Mouse (Mus musculus) hindbrain, embryonic 10.5 days (tissue): Measurements from ENCODE around the gene Slc25a21. TPM values are rescaled to one million over a fixed set of nuclear protein-coding genes. Genes with fewer than 3 reads are reported as not detected.

Source experiments
- DNase-seq: peaks from one replicate; pipeline ENCODE4 v3.0.0-alpha.2; 2017; ENCODE audit warnings: low spot score
- H3K27ac ChIP-seq: fragments of 300-500 bp; sonication (generic); 2 replicates; pipeline ENCODE4 v1.5.1; 2016; ENCODE audit warnings: mild to moderate bottlenecking, moderate library complexity
- H3K27me3 ChIP-seq: fragments of 300-500 bp; sonication (generic); 2 replicates; pipeline ENCODE4 v1.6.1; 2016; ENCODE audit warnings: mild to moderate bottlenecking; ENCODE audit not compliant: poor library complexity, insufficient read depth, severe bottlenecking
- H3K36me3 ChIP-seq: fragments of 300-500 bp; sonication (generic); 2 replicates; pipeline ENCODE4 v1.6.1; 2016; ENCODE audit warnings: mild to moderate bottlenecking, moderate library complexity
- H3K4me1 ChIP-seq: fragments of 300-500 bp; sonication (generic); replicated peaks from 2 replicates; pipeline ENCODE4 v1.6.1; 2016; ENCODE audit warnings: mild to moderate bottlenecking
- H3K4me3 ChIP-seq: fragments of 300-500 bp; sonication (generic); 2 replicates; pipeline ENCODE4 v1.5.1; 2016; ENCODE audit warnings: mild to moderate bottlenecking, moderate library complexity
- H3K9me3 ChIP-seq: fragments of 300-500 bp; sonication (generic); 2 replicates; pipeline ENCODE4 v1.6.1; 2016; ENCODE audit warnings: mild to moderate bottlenecking, moderate library complexity
- WGBS: fragments of 180-500 bp; shearing (Covaris S2); methylation state at CpG from one replicate; pipeline ENCODE4 v1.1.7; 2016; 5-methylcytosine and 5-hydroxymethylcytosine counted together
- polyA plus RNA-seq: library from polyadenylated mRNA; unstranded; fragments of >200 nt; fragmentation: Nextera tagmentation; extraction: Ambion mirVana; gene quantifications from 2 replicates; pipeline ENCODE4 v1.2.1, GENCODE M21; 2016

Slc25a21 gene
- polyA plus RNA-seq, 1 experiment from 2014 or later, result 1.3 TPM

GRCm38 (mm10) chr12:57201901-57202300 lies 4.6 kb upstream of the Slc25a21 start:
- H3K9me3 ChIP-seq, result no peaks in the 10 kb centered on the region
- no peak overlapping the region for H3K27ac ChIP-seq
- WGBS, result 94% methylated on average over 3 of the region's 3 CpGs
- no peak overlapping the region for H3K4me3 ChIP-seq
- H3K36me3 ChIP-seq, result no peaks in the 10 kb centered on the region
- no peak for DNase-seq
- peaks cover 12% of the 10 kb centered on the region; the same call in 1 of the 2 replicates for H3K27me3 ChIP-seq
- peaks cover 8% of the 10 kb centered on the region for H3K4me1 ChIP-seq

- DNase-seq, result no peak
- H3K9me3 ChIP-seq, result no peaks in the 10 kb centered on the region
- peaks cover 17% of the 10 kb centered on the region for H3K4me1 ChIP-seq
- peaks cover 21% of the 10 kb centered on the region for H3K27me3 ChIP-seq
- H3K27ac ChIP-seq, result no peak overlapping the region
- no peaks in the 10 kb centered on the region for H3K36me3 ChIP-seq
- no peak overlapping the region for H3K4me3 ChIP-seq
- 93% methylated on average over 2 of the region's 2 CpGs for WGBS
These were observed 2.2 kb upstream of the Slc25a21 start for GRCm38 (mm10) chr12:57199427-57199826.

GRCm38 (mm10) chr12:57198269-57198668 lies 997 bp upstream of the Slc25a21 start:
- Histone ChIP-seq H3K36me3 (no peaks in the 10 kb centered on the region), H3K4me1 (peaks cover 17% of the 10 kb centered on the region), H3K9me3 (no peaks in the 10 kb centered on the region), H3K27ac (no peak overlapping the region), H3K27me3 (peaks cover 23% of the 10 kb centered on the region), H3K4me3 (no peak overlapping the region)
- DNase-seq, result no peak

GRCm38 (mm10) chr12:57196608-57197362 lies 487 bp downstream of the Slc25a21 start:
- peak; percentile 63 for DNase-seq
- WGBS, result under 1% methylated on average over 59 of the region's 59 CpGs
- peak overlapping the region; percentile 61 for H3K4me3 ChIP-seq
- no peaks in the 10 kb centered on the region for H3K36me3 ChIP-seq
- H3K27ac ChIP-seq, result peak overlapping the region; percentile 84
- H3K27me3 ChIP-seq, result peaks cover 23% of the 10 kb centered on the region
- no peaks in the 10 kb centered on the region for H3K9me3 ChIP-seq
- H3K4me1 ChIP-seq, result peaks cover 17% of the 10 kb centered on the region

- WGBS, result 8% methylated on average over 8 of the region's 8 CpGs
- H3K4me1 ChIP-seq, result peaks cover 17% of the 10 kb centered on the region
- peak overlapping the region; percentile 84 for H3K27ac ChIP-seq
- no peak for DNase-seq
- H3K4me3 ChIP-seq, result peak overlapping the region; percentile 61
- H3K36me3 ChIP-seq, result no peaks in the 10 kb centered on the region
- H3K27me3 ChIP-seq, result peaks cover 23% of the 10 kb centered on the region
- no peaks in the 10 kb centered on the region for H3K9me3 ChIP-seq
These were observed 1.0 kb downstream of the Slc25a21 start for GRCm38 (mm10) chr12:57196286-57196607.

- peak; percentile 8 for DNase-seq
- H3K27ac ChIP-seq, result no peak overlapping the region
- no peaks in the 10 kb centered on the region for H3K36me3 ChIP-seq
- WGBS, result 34% methylated on average over 3 of the region's 3 CpGs
- no peak overlapping the region for H3K4me3 ChIP-seq
- H3K9me3 ChIP-seq, result no peaks in the 10 kb centered on the region
- H3K27me3 ChIP-seq, result peaks cover 26% of the 10 kb centered on the region
- peaks cover 17% of the 10 kb centered on the region for H3K4me1 ChIP-seq
These were observed 2.7 kb downstream of the Slc25a21 start for GRCm38 (mm10) chr12:57194609-57195008.

- Histone ChIP-seq H3K9me3 (no peaks in the 10 kb centered on the region), H3K4me1 (no peaks in the 10 kb centered on the region), H3K36me3 (no peaks in the 10 kb centered on the region), H3K4me3 (no peak overlapping the region), H3K27me3 (peaks cover 7% of the 10 kb centered on the region; the same call in 1 of the 2 replicates), H3K27ac (no peak overlapping the region)
- WGBS, result 89% methylated on average over 4 of the region's 4 CpGs
- DNase-seq, result no peak
These were observed 10.2 kb downstream of the Slc25a21 start for GRCm38 (mm10) chr12:57187032-57187431.

GRCm38 (mm10) chr12:57186126-57186525 lies 11.1 kb downstream of the Slc25a21 start:
- H3K36me3 ChIP-seq, result no peaks in the 10 kb centered on the region
- H3K27ac ChIP-seq, result no peak overlapping the region
- H3K9me3 ChIP-seq, result no peaks in the 10 kb centered on the region
- 75% methylated on average over 2 of the region's 2 CpGs for WGBS
- peaks cover 7% of the 10 kb centered on the region; the same call in 1 of the 2 replicates for H3K27me3 ChIP-seq
- no peak overlapping the region for H3K4me3 ChIP-seq
- no peaks in the 10 kb centered on the region for H3K4me1 ChIP-seq
- no peak for DNase-seq

GRCm38 (mm10) chr12:57185475-57185874 lies 11.8 kb downstream of the Slc25a21 start:
- no peaks in the 10 kb centered on the region for H3K36me3 ChIP-seq
- no peaks in the 10 kb centered on the region for H3K9me3 ChIP-seq
- WGBS, result 0% methylated on average over 1 of the region's 1 CpGs
- peaks cover 3% of the 10 kb centered on the region; the same call in 1 of the 2 replicates for H3K27me3 ChIP-seq
- no peak for DNase-seq
- H3K4me1 ChIP-seq, result no peaks in the 10 kb centered on the region
- no peak overlapping the region for H3K4me3 ChIP-seq
- no peak overlapping the region for H3K27ac ChIP-seq

- DNase-seq, result no peak
- no peaks in the 10 kb centered on the region for H3K9me3 ChIP-seq
- no peak overlapping the region for H3K27ac ChIP-seq
- H3K4me1 ChIP-seq, result peaks cover 7% of the 10 kb centered on the region
- no peaks in the 10 kb centered on the region for H3K36me3 ChIP-seq
- WGBS, result 72% methylated on average over 2 of the region's 2 CpGs
- H3K4me3 ChIP-seq, result no peak overlapping the region
- H3K27me3 ChIP-seq, result peaks cover 3% of the 10 kb centered on the region; the same call in 1 of the 2 replicates
These were observed 12.7 kb downstream of the Slc25a21 start for GRCm38 (mm10) chr12:57184401-57185147.

GRCm38 (mm10) chr12:57179465-57180188 lies 17.6 kb downstream of the Slc25a21 start:
- WGBS, result 23% methylated on average over 5 of the region's 5 CpGs
- Histone ChIP-seq H3K27me3 (peaks cover 7% of the 10 kb centered on the region; the same call in 1 of the 2 replicates), H3K27ac (no peak overlapping the region), H3K36me3 (no peaks in the 10 kb centered on the region), H3K9me3 (no peaks in the 10 kb centered on the region), H3K4me1 (peaks cover 16% of the 10 kb centered on the region), H3K4me3 (no peak overlapping the region)
- peak; percentile 43 for DNase-seq

GRCm38 (mm10) chr12:57178818-57179217 lies 18.5 kb downstream of the Slc25a21 start:
- Histone ChIP-seq H3K4me3 (no peak overlapping the region), H3K9me3 (no peaks in the 10 kb centered on the region), H3K36me3 (no peaks in the 10 kb centered on the region), H3K4me1 (peaks cover 16% of the 10 kb centered on the region), H3K27ac (no peak overlapping the region), H3K27me3 (peaks cover 5% of the 10 kb centered on the region; the same call in 1 of the 2 replicates)
- DNase-seq, result no peak

GRCm38 (mm10) chr12:57163294-57163693 lies 34.0 kb downstream of the Slc25a21 start:
- no peaks in the 10 kb centered on the region for H3K4me1 ChIP-seq
- no peak overlapping the region for H3K27ac ChIP-seq
- no peak overlapping the region for H3K4me3 ChIP-seq
- H3K9me3 ChIP-seq, result peaks cover 4% of the 10 kb centered on the region; the same call in 1 of the 2 replicates
- WGBS, result 79% methylated on average over 2 of the region's 2 CpGs
- no peaks in the 10 kb centered on the region for H3K27me3 ChIP-seq
- no peaks in the 10 kb centered on the region for H3K36me3 ChIP-seq
- no peak for DNase-seq
